Mouse (Mus musculus) heart, postnatal 4 days (tissue): Measurements from ENCODE around the gene Olfr920. TPM values are rescaled to one million over a fixed set of nuclear protein-coding genes. Genes with fewer than 3 reads are reported as not detected.

Experiments
- DNase-seq: peaks from one replicate; pipeline ENCODE4 v3.0.0; 2021
- total RNA-seq, 2 experiments: library from RNA; stranded (reverse); gene quantifications; 2 replicates each; pipeline ENCODE4 v1.2.3; 2021

Gene Olfr920
- under 1 TPM; 0.07 to 0.14 TPM for total RNA-seq

- DNase-seq, result no peak
Observed at GRCm38 (mm10) chr9:38751999-38752398, at the start of gene Olfr920. Gene Olfr920, plus strand, starts transcription at chr9:38752299.

GRCm38 (mm10) chr9:38718102-38718501 is 34.0 kb upstream of the Olfr920 start, which contains the start of gene Vwa5a:
Gene Vwa5a, plus strand, starts transcription at chr9:38718268.
- DNase-seq, result peak; percentile 15

- peak; percentile 20 for DNase-seq
Observed at GRCm38 (mm10) chr9:38718927-38719441, 33.1 kb upstream of the Olfr920 start.

- DNase-seq, result no peak
Observed at GRCm38 (mm10) chr9:38724044-38724443, 28.1 kb upstream of the Olfr920 start.

- no peak for DNase-seq
Observed at GRCm38 (mm10) chr9:38728218-38728617, 23.9 kb upstream of the Olfr920 start.

GRCm38 (mm10) chr9:38741408-38741807 is 10.7 kb upstream of the Olfr920 start:
- no peak for DNase-seq

GRCm38 (mm10) chr9:38744619-38745315 is 7.3 kb upstream of the Olfr920 start:
- DNase-seq, result no peak

- DNase-seq, result no peak
Observed at GRCm38 (mm10) chr9:38772768-38773167, 20.7 kb downstream of the Olfr920 start, which contains the start of gene Olfr921. Gene Olfr921, plus strand, starts transcription at chr9:38773068.

GRCm38 (mm10) chr9:38792689-38793088 is 40.6 kb downstream of the Olfr920 start:
- DNase-seq, result no peak

GRCm38 (mm10) chr9:38805696-38806095 is 53.6 kb downstream of the Olfr920 start:
- DNase-seq, result no peak

Other genes with a start within 250 kb of the Olfr920 start
- gene Olfr911-ps1, start 230.7 kb upstream of the Olfr920 start, total RNA-seq, result not detected
- gene Olfr910, start 214.4 kb upstream of the Olfr920 start, total RNA-seq, result not detected
- gene Olfr912, start 172.1 kb upstream of the Olfr920 start, total RNA-seq, result not detected
- not detected for gene Olfr913, start 159.5 kb upstream of the Olfr920 start, total RNA-seq
- gene Olfr914, start 147.2 kb upstream of the Olfr920 start, total RNA-seq, result not detected
- not detected for gene Olfr916, start 92.4 kb upstream of the Olfr920 start, total RNA-seq
- not detected for gene Olfr917, start 86.5 kb upstream of the Olfr920 start, total RNA-seq
- not detected for gene Olfr918, start 77.7 kb upstream of the Olfr920 start, total RNA-seq
- not detected for gene Olfr919, start 48.6 kb upstream of the Olfr920 start, total RNA-seq
- 10 to 100 TPM; 25.9 to 27.5 TPM for gene Vwa5a, start 34.0 kb upstream of the Olfr920 start, total RNA-seq
- gene Olfr921, start 20.8 kb downstream of the Olfr920 start, total RNA-seq, result not detected
- not detected for gene Olfr922, start 62.3 kb downstream of the Olfr920 start, total RNA-seq
- not detected for gene Olfr923, start 74.2 kb downstream of the Olfr920 start, total RNA-seq
- gene Olfr924, start 92.2 kb downstream of the Olfr920 start, total RNA-seq, result not detected
- not detected for gene Olfr26, start 102.8 kb downstream of the Olfr920 start, total RNA-seq
- gene Olfr926, start 124.8 kb downstream of the Olfr920 start, total RNA-seq, result not detected
- gene Olfr930, start 177.5 kb downstream of the Olfr920 start, total RNA-seq, result not detected
- not detected for gene Olfr933, start 220.0 kb downstream of the Olfr920 start, total RNA-seq
- gene Olfr934, start 236.0 kb downstream of the Olfr920 start, total RNA-seq, result not detected
- gene Olfr935, start 247.4 kb downstream of the Olfr920 start, total RNA-seq, result not detected